Mouse (Mus musculus) myocyte (in vitro differentiated cells): Measurements from ENCODE around the gene Akap10.

Source experiments
- MYOD1 ChIP-seq, 3 experiments: IDR thresholded peaks; one replicate each; pipeline ENCODE4 v1.6.1; 2011; ENCODE audit warnings: control low read depth in 2 of 3, low read depth in 2 of 3, mild to moderate bottlenecking in 2 of 3, moderate library complexity in 1 of 3; ENCODE audit not compliant: insufficient read length in 2 of 3, control insufficient read depth in 1 of 3
- POLR2A ChIP-seq: IDR thresholded peaks from one replicate; pipeline ENCODE4 v1.6.1; 2011; ENCODE audit warnings: low read depth, mild to moderate bottlenecking, control low read depth, moderate library complexity; ENCODE audit not compliant: insufficient read length
- POLR2AphosphoS2 ChIP-seq: IDR thresholded peaks from one replicate; pipeline ENCODE4 v1.6.1; 2011; ENCODE audit warnings: low read depth, control low read depth; ENCODE audit not compliant: insufficient read length
- TCF12 ChIP-seq: IDR thresholded peaks from one replicate; pipeline ENCODE4 v1.6.1; 2011; ENCODE audit warnings: mild to moderate bottlenecking, control low read depth; ENCODE audit not compliant: poor library complexity, insufficient read depth, severe bottlenecking
- USF1 ChIP-seq: IDR thresholded peaks from one replicate; pipeline ENCODE4 v1.6.1; 2011; ENCODE audit warnings: low read depth, mild to moderate bottlenecking, control low read depth, moderate library complexity

DNA sequence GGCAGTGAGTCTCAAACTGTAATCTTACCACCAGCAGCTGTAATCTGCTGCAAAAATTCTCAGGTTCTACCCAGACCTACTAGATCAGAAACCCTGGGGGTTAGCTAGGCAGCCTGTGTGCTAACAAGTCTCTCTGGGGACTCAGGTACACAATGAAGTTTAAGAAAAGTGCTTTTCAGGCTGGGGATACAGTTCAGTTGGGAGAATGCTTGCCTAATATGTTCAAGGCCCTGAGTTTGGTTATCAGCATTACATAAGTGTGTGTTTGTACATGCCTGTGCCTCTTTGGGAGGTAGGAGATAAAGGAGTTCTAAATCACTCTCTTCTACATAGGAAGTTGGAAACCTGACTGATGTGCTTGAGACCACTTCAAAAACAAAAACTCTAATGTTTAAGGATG, 63.2 kb downstream of the Akap10 start:
- TF ChIP-seq POLR2AphosphoS2, result no peak
- TF ChIP-seq MYOD1 (IDR thresholded peaks at IDR 0.05; ENCODE audit: control insufficient read depth in 1 of 3, insufficient read length in 2 of 3, low read depth in 2 of 3), result no peak
- TF ChIP-seq POLR2A, result no peak
- TF ChIP-seq TCF12, result no peak
- TF ChIP-seq USF1, result no peak
